22 mouse cellular contexts compared by ENCODE assay signal in the genomic region with DNA sequence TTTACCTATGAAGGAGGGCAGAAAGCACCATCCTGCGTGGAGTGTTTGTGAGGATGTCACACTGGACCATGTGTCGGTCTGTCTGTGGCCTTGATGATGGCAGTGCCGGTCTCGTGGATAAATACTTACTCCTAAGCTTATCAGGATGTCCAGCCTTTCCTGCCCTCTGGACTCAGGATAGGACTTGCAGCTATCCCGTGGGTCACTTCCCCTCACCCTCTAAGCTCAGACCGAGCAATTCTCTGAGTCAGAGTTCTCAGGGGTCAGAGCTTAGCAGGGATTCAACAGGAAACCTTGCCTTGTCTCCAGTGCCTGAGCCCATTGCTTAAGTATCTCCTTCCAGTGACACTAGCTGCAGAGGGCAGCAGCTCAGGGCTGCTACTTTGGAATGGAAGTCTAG. TPM values are rescaled to one million over a fixed set of nuclear protein-coding genes. Genes with fewer than 3 reads are reported as not detected.
A peak's percentile ranks its signal among the peaks of the same experiment; 100 is the strongest.
DNase-seq lines count a peak whose midpoint lies in the region; ATAC-seq and TF ChIP-seq lines count a peak whose summit lies in the region.
"Had no signal": no experiment of that assay in that cellular context is flagged by ENCODE, and none has a peak within 500 bp of the region (broad histone marks: within the 10 kb centered on the region; RNA-seq: fewer than 3 reads in every experiment).

No protein-coding gene starts in this region.

- 79% methylated on average over 6 of the region's 6 CpGs for WGBS in forebrain, embryonic 10.5 days
- WGBS in forebrain, embryonic 12.5 days: 83% methylated on average over 6 of the region's 6 CpGs
- 80% methylated on average over 6 of the region's 6 CpGs for WGBS in limb, embryonic 10.5 days
- 37% methylated on average over 6 of the region's 6 CpGs for WGBS in liver, postnatal 0 days (ENCODE audit: insufficient replicate concordance)

- H3K9me3 ChIP-seq in forebrain, embryonic 10.5 days: no peaks in the 10 kb centered on the region
- H3K9me3 ChIP-seq in forebrain, embryonic 12.5 days: no peaks in the 10 kb centered on the region
- H3K9me3 ChIP-seq in limb, embryonic 10.5 days (replicated peaks): no peaks in the 10 kb centered on the region
- H3K9me3 ChIP-seq in liver, postnatal 0 days (ENCODE audit: low read length): no peaks in the 10 kb centered on the region
- H3K9me3 ChIP-seq: heart, embryonic 13.5 days; midbrain, embryonic 10.5 days; stomach, embryonic 15.5 days had no signal

- peaks cover 56% of the 10 kb centered on the region for H3K4me1 ChIP-seq in forebrain, embryonic 10.5 days
- H3K4me1 ChIP-seq in forebrain, embryonic 12.5 days: peaks cover 29% of the 10 kb centered on the region
- peaks cover 56% of the 10 kb centered on the region for H3K4me1 ChIP-seq in limb, embryonic 10.5 days
- H3K4me1 ChIP-seq in liver, postnatal 0 days (ENCODE audit: insufficient read depth): no peaks in the 10 kb centered on the region
- H3K4me1 ChIP-seq: stomach, embryonic 15.5 days had no signal

- H3K27ac ChIP-seq in forebrain, embryonic 10.5 days: 0 out of 2 replicates have a peak overlapping the region, but pooled peaks have one; percentile 37
- no peak overlapping the region for H3K27ac ChIP-seq in forebrain, embryonic 12.5 days
- peak overlapping the region; percentile 26; the same call in 1 of the 2 replicates for H3K27ac ChIP-seq in limb, embryonic 10.5 days
- no peak overlapping the region for H3K27ac ChIP-seq in liver, postnatal 0 days (ENCODE audit: low read depth)
- H3K27ac ChIP-seq: heart, embryonic 13.5 days; midbrain, embryonic 10.5 days; stomach, embryonic 15.5 days had no signal

- no peak for ATAC-seq in forebrain, embryonic 12.5 days (ENCODE audit: low FRiP score)
- peak; percentile 57 for ATAC-seq in liver, postnatal 0 days
- ATAC-seq: forebrain, postnatal 0 days; Patski had no signal

- TF ChIP-seq EP300 in liver, postnatal 0 days (IDR thresholded peaks at IDR 0.05; ENCODE audit: low read depth): no peak

- no peak for DNase-seq in forebrain, embryonic 10.5 days (ENCODE audit: extremely low spot score, low spot score)
- DNase-seq in kidney, postnatal 14 days: peak; percentile 13
- DNase-seq in kidney, postnatal 36 days: no peak
- no peak for DNase-seq in limb, embryonic 10.5 days (ENCODE audit: low spot score)
- no peak for DNase-seq in liver, postnatal 0 days
- DNase-seq in cerebellum, postnatal 25 days: no peak
- DNase-seq: cerebellum, postnatal 14 days; forebrain, postnatal 0 days; gastrocnemius, postnatal 10 days; heart, postnatal 4 days; layer of hippocampus, postnatal 36 days; left cerebral cortex, postnatal 4 days; lung, postnatal 14 days; right cerebral cortex, adult 18-20 months; thymus, postnatal 14 days had no signal

- no peak for TF ChIP-seq CTCF in liver, postnatal 0 days (IDR thresholded peaks at IDR 0.05; ENCODE audit: low read depth)

- no peaks in the 10 kb centered on the region for H3K36me3 ChIP-seq in forebrain, embryonic 10.5 days (replicated peaks)
- no peaks in the 10 kb centered on the region for H3K36me3 ChIP-seq in forebrain, embryonic 12.5 days (replicated peaks)
- no peaks in the 10 kb centered on the region for H3K36me3 ChIP-seq in limb, embryonic 10.5 days
- no peaks in the 10 kb centered on the region for H3K36me3 ChIP-seq in liver, postnatal 0 days (replicated peaks; ENCODE audit: insufficient read depth, low read length)
- H3K36me3 ChIP-seq: heart, embryonic 13.5 days; midbrain, embryonic 10.5 days; stomach, embryonic 15.5 days had no signal

- H3K4me2 ChIP-seq in forebrain, embryonic 12.5 days: no peak overlapping the region
- no peak overlapping the region for H3K4me2 ChIP-seq in liver, postnatal 0 days (ENCODE audit: low read depth, low read length)
- H3K4me2 ChIP-seq: heart, embryonic 13.5 days; stomach, embryonic 15.5 days had no signal

- no peak overlapping the region for H3K9ac ChIP-seq in forebrain, embryonic 12.5 days
- H3K9ac ChIP-seq in liver, postnatal 0 days (replicated peaks): no peak overlapping the region
- H3K9ac ChIP-seq: forebrain, postnatal 0 days; heart, embryonic 13.5 days; stomach, embryonic 15.5 days had no signal

- no peak overlapping the region for H3K4me3 ChIP-seq in forebrain, embryonic 10.5 days
- no peak overlapping the region for H3K4me3 ChIP-seq in forebrain, embryonic 12.5 days (replicated peaks)
- H3K4me3 ChIP-seq in limb, embryonic 10.5 days: no peak overlapping the region
- no peak overlapping the region for H3K4me3 ChIP-seq in liver, postnatal 0 days (ENCODE audit: low read depth, low read length)
- H3K4me3 ChIP-seq: erythroblast, embryonic 14.5 days; heart, embryonic 13.5 days; midbrain, embryonic 10.5 days; myocyte; stomach, embryonic 15.5 days had no signal

- H3K27me3 ChIP-seq in forebrain, embryonic 10.5 days (ENCODE audit: poor library complexity, severe bottlenecking): 0 out of 2 replicates have a peak, but pooled peaks cover 6% of the 10 kb centered on the region
- H3K27me3 ChIP-seq in forebrain, embryonic 12.5 days: peaks cover 5% of the 10 kb centered on the region; the same call in 1 of the 2 replicates
- no peaks in the 10 kb centered on the region for H3K27me3 ChIP-seq in limb, embryonic 10.5 days (ENCODE audit: low read depth, poor library complexity, severe bottlenecking)
- no peaks in the 10 kb centered on the region for H3K27me3 ChIP-seq in liver, postnatal 0 days (ENCODE audit: insufficient read depth, low read length)
- H3K27me3 ChIP-seq: heart, embryonic 13.5 days; Patski; stomach, embryonic 15.5 days had no signal

RNA-seq across cellular contexts. Expression of a gene that starts 4.1 kb away (rescaled TPM):
- polyA plus RNA-seq in forebrain, embryonic 10.5 days (2016; fragmentation: Nextera tagmentation; extraction: Ambion mirVana): 16.0 and 21.8 TPM in 2 replicates
- 88.6 and 103 TPM in 2 replicates for polyA plus RNA-seq in forebrain, embryonic 12.5 days (2016; fragmentation: Nextera tagmentation; extraction: Ambion mirVana)
- 13.5 and 23.4 TPM in 2 replicates for polyA plus RNA-seq in limb, embryonic 10.5 days (2016; fragmentation: Nextera tagmentation; extraction: Ambion mirVana)
- polyA plus RNA-seq in liver, postnatal 0 days (2015; fragmentation: Nextera tagmentation; extraction: Ambion mirVana): 7.7 and 8.3 TPM in 2 replicates
- polyA plus RNA-seq: erythroblast, embryonic 14.5 days had no signal

Comparison
In these comparisons a context has a peak if more than half of its experiments do, and no peak if none do; other contexts are left out.
1. H3K27ac ChIP-seq: peak in forebrain, embryonic 10.5 days (single experiment) and limb, embryonic 10.5 days (single experiment); none in forebrain, embryonic 12.5 days (single experiment) and liver, postnatal 0 days (single experiment).